Mouse (Mus musculus) thymus, postnatal 36 days (tissue): Measurements from ENCODE around the gene Krtap4-6.
"Not testable (repeated sequence)": the region's sequence is repeated elsewhere in the genome, so short reads cannot be mapped to it uniquely, and the experiment has no call there.

Experiments used
- DNase-seq, 2 experiments: peaks; one replicate each; pipeline ENCODE4 v3.0.0; 2022; ENCODE audit warnings: mixed read lengths in 2 of 2

The Krtap4-6 gene

GRCm38 (mm10) chr11:99665860-99666259 is at the start of gene Krtap4-6:
Krtap4-6 (minus strand) TSS chr11:99665960.
- DNase-seq: no peak

- DNase-seq: no peak
Measured at GRCm38 (mm10) chr11:99690463-99690862, 24.7 kb upstream of the Krtap4-6 start, which contains the start of gene Gm14190. Gm14190 (minus strand) TSS chr11:99690740.

DNA sequence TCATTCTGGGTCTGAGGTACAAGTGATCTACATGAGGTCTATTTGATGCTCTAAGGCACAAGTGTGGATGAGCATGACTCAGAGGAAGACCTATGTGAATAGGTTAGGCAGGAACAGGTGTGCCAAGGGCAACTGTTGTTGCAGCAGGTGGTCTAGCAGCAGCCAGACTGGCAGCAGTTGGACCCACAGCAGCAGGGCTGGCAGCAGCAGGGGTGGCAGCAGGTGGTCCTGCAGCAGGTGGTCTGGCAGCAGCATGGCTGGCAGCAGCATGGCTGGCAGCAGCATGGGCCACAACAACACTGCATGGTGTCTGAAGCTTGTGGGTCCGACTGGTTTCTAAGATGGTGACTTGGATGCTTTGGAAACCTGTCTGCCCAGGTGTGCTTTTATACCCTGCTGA is 19.5 kb upstream of the Krtap4-6 start:
- DNase-seq: not testable (repeated sequence)

- DNase-seq: no peak
Measured at GRCm38 (mm10) chr11:99683481-99683880, 17.7 kb upstream of the Krtap4-6 start.

- no peak for DNase-seq
Measured at GRCm38 (mm10) chr11:99662802-99663201, 3.0 kb downstream of the Krtap4-6 start.

DNA sequence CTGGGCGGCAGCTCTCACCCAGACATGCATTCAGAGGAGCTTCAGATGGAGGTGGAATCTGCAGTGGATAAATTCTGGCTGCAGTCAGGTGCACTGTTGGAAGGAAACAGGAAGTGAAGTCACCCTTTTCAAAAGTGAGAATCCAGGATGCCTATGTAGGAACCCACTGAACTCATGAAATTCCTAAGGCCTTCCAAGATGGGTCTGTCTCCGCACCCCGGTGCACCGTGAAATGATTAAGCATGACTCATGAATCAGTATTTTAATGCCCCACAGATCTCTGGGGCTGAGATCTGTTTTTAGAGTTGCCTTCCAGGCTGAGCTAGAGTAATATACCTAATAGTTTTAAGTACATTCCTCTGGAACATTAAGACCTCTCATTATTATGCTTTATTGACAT is 6.5 kb downstream of the Krtap4-6 start:
- DNase-seq: no peak

DNA sequence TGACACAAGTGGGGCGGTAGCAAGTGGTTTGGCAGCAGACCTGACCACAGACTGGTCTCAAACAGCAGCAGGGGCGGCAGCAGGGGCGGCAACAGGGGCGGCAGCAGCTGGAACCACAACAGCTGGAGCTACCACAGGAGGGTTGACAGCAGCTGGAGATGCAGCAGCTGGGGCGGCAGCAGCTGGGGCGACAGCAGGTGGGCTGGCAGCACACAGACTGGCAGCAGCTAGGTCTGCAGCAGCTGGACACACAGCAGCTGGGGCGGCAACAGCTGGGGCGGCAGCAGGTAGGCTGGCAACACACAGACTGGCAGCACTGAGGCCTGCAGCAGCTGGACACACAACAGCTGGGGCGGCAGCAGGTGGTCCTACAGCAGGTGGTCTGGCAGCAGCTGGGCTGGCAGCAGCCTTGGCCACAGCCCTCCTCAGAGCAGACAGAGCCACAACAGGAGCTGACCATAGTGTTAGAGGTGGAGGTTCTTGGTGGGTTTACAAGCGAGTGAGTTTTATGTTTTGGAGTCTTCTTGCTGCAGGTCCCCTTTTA is 7.2 kb downstream of the Krtap4-6 start, which contains the start of gene Gm11563:
Gm11563 (minus strand) TSS at position 494 of the 544 bp plus-strand sequence.
- DNase-seq: not testable (repeated sequence)

- no peak for DNase-seq
Measured at GRCm38 (mm10) chr11:99657051-99657450, 8.7 kb downstream of the Krtap4-6 start.

DNA sequence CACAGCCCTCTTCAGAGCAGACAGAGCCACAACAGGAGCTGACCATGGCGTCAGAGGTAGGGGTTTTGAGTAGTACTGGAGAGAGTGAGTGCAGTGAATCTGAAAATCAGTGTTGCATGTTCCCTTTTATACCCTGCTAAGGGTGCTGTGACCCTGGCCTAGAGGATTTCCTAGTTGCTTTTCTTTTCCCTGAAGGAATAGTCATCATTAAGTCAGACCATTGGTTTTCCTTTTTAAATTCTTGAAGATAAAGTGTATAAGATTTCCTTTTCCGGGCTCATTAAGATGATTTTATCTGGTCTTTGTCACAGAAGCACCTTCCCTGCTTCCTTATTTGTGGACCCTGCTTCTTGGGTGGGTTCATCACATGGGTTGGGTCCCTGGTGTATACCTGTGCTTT is 15.6 kb downstream of the Krtap4-6 start, which contains the start of gene Gm11555:
Gm11555 (minus strand) TSS at position 101 of the 400 bp plus-strand sequence.
- DNase-seq: no peak

GRCm38 (mm10) chr11:99646444-99646843 is 19.3 kb downstream of the Krtap4-6 start:
- DNase-seq: no peak

DNA sequence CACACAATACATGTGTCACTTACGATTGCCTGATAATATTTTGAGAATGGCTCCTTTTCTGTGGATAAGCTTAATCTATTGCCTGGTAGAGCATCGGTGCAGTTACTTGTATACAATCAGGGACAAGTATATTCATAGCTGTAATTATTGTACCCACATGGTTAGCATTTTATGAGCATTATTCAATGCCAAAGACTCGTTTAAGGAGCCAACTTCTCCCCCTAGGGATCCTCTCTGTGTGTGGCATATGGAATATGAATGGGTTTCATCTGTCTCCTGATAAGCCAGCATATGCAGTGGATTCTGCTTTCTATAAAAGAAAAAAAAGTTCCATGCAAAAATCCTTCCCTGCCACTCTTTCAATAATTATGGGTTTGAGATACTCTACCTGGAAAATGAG is 21.4 kb downstream of the Krtap4-6 start:
- no peak for DNase-seq

GRCm38 (mm10) chr11:99643635-99644139 is 22.1 kb downstream of the Krtap4-6 start, which contains the start of gene Krtap4-7:
Krtap4-7 (minus strand) TSS chr11:99644089.
- DNase-seq: not testable (repeated sequence)

DNA sequence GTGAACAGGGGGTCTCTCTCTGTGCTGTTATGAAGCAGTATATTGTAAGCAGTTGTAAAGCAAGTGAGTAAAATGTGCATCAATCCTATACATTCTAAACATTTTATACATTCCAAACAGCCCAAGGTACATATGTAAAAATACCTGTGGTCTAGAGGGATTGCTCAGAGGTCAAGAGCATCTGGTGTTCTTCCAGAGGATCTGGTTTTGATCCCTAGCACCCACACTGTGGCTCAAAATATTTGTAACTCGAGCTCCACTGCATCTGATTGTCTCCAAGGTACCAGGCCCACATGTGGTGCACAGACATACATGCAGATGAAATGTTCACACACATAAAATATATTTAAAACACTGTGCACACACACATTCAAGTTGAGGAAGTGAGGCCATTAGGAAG is 24.8 kb downstream of the Krtap4-6 start:
- DNase-seq: no peak

- no peak for DNase-seq
Measured at GRCm38 (mm10) chr11:99637086-99637485, 28.7 kb downstream of the Krtap4-6 start.

DNA sequence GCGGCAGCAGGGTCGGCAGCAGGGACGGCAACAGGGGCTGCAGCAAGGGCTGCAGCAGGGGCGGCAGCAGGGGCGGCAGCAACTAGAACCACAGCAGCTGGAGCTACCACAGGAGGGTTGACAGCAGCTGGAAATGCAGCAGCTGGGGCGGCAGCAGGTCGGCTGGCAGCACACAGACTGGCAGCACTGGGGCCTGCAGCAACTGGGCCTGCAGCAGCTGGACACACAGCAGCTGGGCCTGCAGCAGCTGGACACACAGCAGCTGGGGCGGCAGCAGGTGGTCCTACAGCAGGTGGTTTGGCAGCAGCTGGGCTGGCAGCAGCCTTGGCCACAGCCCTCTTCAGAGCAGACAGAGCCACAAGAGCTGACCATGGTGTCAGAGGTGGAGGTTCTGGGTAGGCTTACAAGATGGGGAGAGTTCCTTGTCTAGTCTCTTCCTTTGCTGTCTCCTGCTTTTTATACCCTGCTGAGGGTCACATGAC is 31.1 kb downstream of the Krtap4-6 start, which contains the start of gene Krtap4-2:
Krtap4-2 (minus strand) TSS at position 432 of the 482 bp plus-strand sequence.
- DNase-seq: no peak

DNA sequence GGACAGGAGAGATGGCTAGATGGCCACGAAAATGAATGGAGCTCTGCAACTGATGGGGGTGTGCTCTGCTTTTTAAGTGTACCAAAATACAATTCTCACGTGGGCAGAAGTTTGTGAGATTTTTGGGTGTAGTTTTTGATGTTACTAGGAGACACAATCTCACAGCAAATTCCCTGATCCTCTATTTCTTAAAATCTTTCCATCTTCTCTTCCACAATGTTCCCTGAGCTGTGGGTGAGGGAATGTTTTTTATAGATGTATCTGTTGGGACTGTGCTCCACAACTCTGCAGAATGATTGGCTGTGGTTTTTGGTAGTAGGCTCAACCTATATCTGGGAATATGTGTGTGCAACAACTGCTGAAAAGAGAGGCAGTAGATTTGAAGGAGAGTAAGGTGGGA is 32.5 kb downstream of the Krtap4-6 start:
- DNase-seq: no peak

DNA sequence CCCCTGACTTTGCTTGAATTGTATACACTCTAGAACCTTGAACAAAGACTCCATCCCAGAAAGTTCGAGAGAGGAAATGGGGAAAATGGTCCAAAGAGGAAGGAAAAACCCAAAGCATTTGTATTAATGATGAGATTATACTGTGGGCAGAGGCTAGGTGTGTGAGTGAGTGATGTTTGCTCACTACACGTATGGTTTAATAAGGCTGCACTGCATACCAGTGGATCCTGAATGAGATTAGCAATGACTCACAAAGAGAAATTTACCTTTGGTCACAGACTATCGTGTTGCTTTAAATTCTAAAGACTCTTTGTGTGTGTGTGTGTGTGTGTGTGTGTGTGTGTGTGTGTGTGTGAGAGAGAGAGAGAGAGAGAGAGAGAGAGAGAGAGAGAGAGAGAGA is 34.9 kb downstream of the Krtap4-6 start:
- DNase-seq: no peak

DNA sequence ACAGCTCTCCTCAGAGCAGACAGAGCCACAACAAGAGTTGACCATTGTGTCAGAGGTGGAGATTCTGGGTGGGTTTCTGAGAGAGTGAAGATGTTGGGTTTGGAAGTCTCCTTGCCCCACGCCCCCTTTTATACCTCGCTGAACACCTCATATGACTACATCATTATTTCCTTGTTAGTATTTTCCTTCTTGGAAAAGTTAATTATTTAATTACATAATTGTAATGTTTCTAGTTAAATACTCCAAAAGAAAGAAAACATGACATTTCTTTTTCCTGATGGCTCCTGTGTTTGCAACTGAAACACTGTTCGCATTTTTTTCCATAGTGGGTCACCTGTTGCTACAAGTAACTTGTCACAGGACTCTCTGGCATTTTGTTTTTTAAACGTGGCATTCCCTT is 37.6 kb downstream of the Krtap4-6 start, which contains the start of gene Krtap4-1:
Krtap4-1 (minus strand) TSS at position 101 of the 400 bp plus-strand sequence.
- DNase-seq: no peak

DNA sequence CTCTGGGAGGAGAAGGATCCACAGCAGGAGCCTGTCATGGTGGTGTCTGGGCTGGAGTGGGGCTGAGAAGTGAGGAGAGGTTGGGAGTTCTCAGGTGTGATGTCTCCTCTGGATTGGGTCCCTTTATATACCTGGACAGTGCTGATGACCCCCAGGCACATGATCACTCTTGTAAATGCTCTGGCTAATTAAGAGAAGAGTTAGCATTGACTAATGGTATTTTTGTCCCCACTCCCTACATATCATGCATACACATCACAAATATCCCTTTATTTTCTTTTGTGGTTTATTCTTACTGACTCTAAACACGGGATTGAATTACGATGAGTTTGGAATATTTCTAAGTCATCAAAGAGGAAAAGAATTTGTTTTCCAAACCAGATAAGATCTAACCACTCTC is 45.4 kb downstream of the Krtap4-6 start, which contains the start of gene Gm11562:
Gm11562 (minus strand) TSS at position 101 of the 400 bp plus-strand sequence.
- no peak for DNase-seq
